Mouse (Mus musculus) large intestine, adult 2 months (tissue): ENCODE results near the gene Fbln7. TPM values are rescaled to one million over a fixed set of nuclear protein-coding genes. Genes with fewer than 3 reads are reported as not detected.

Experiments
- DNase-seq: peaks from one replicate; pipeline ENCODE4 v3.0.0-alpha.2; 2012; ENCODE audit warnings: low read depth, low spot score
- WGBS: fragments of 180-500 bp; shearing (Covaris S2); methylation state at CpG from one replicate; pipeline ENCODE4 v1.1.7; 2018; 5-methylcytosine and 5-hydroxymethylcytosine counted together
- polyA plus RNA-seq: library from polyadenylated mRNA; depleted of rRNA; stranded (reverse); fragments of >200 nt; gene quantifications from 2 replicates; pipeline ENCODE4 v1.2.3, GENCODE M21; 2012; rRNA removed

The Fbln7 gene
- polyA plus RNA-seq, result 3.0 and 3.6 TPM in 2 replicates

GRCm38 (mm10) chr2:128862636-128863035 lies at the start of gene Fbln7:
Gene Fbln7, plus strand, starts transcription at chr2:128862981.
- 91% methylated on average over 9 of the region's 9 CpGs for WGBS

GRCm38 (mm10) chr2:128816311-128816710 lies 46.5 kb upstream of the Fbln7 start:
- 90% methylated on average over 1 of the region's 1 CpGs for WGBS
- DNase-seq, result no peak

More at GRCm38 (mm10) chr2:128862636-128863035, at the start of gene Fbln7:
- DNase-seq, result no peak

GRCm38 (mm10) chr2:128816916-128817315 lies 45.9 kb upstream of the Fbln7 start:
- WGBS, result 20% methylated on average over 6 of the region's 6 CpGs
- DNase-seq, result no peak

- WGBS, result 0% methylated on average over 7 of the region's 7 CpGs
- DNase-seq, result peak; percentile 76
Measured at GRCm38 (mm10) chr2:128817387-128817785, 45.4 kb upstream of the Fbln7 start.

GRCm38 (mm10) chr2:128817786-128818681 lies 44.7 kb upstream of the Fbln7 start, which contains the start of gene Tmem87b:
Gene Tmem87b, plus strand, starts transcription at chr2:128818118.
- under 1% methylated on average over 59 of the region's 59 CpGs for WGBS
- peak; percentile 97 for DNase-seq

- WGBS, result 3% methylated on average over 14 of the region's 14 CpGs
- DNase-seq, result no peak
Measured at GRCm38 (mm10) chr2:128818956-128819643, 43.7 kb upstream of the Fbln7 start.

- no peak for DNase-seq
- WGBS, result 75% methylated on average over 2 of the region's 2 CpGs
Measured at GRCm38 (mm10) chr2:128820631-128821030, 42.1 kb upstream of the Fbln7 start.

GRCm38 (mm10) chr2:128823893-128824292 lies 38.9 kb upstream of the Fbln7 start:
- DNase-seq, result no peak
- 90% methylated on average over 5 of the region's 5 CpGs for WGBS

GRCm38 (mm10) chr2:128827787-128828186 lies 35.0 kb upstream of the Fbln7 start:
- no peak for DNase-seq
- 74% methylated on average over 1 of the region's 1 CpGs for WGBS

GRCm38 (mm10) chr2:128832611-128833010 lies 30.2 kb upstream of the Fbln7 start:
- WGBS, result 46% methylated on average over 3 of the region's 3 CpGs
- DNase-seq, result no peak

GRCm38 (mm10) chr2:128833035-128833434 lies 29.7 kb upstream of the Fbln7 start:
- DNase-seq, result no peak
- WGBS, result 65% methylated on average over 2 of the region's 2 CpGs

- 56% methylated on average over 2 of the region's 2 CpGs for WGBS
- no peak for DNase-seq
Measured at GRCm38 (mm10) chr2:128833435-128833834, 29.3 kb upstream of the Fbln7 start.

GRCm38 (mm10) chr2:128837531-128837930 lies 25.2 kb upstream of the Fbln7 start:
- no peak for DNase-seq
- 81% methylated on average over 8 of the region's 8 CpGs for WGBS

- WGBS, result 95% methylated on average over 3 of the region's 3 CpGs
- DNase-seq, result no peak
Measured at GRCm38 (mm10) chr2:128838611-128839010, 24.2 kb upstream of the Fbln7 start.

- 85% methylated on average over 2 of the region's 2 CpGs for WGBS
- no peak for DNase-seq
Measured at GRCm38 (mm10) chr2:128839501-128839900, 23.3 kb upstream of the Fbln7 start.

GRCm38 (mm10) chr2:128842437-128842836 lies 20.3 kb upstream of the Fbln7 start:
- no peak for DNase-seq
- 88% methylated on average over 8 of the region's 8 CpGs for WGBS

GRCm38 (mm10) chr2:128850036-128850435 lies 12.7 kb upstream of the Fbln7 start:
- no peak for DNase-seq
- WGBS, result 87% methylated on average over 2 of the region's 2 CpGs

- no peak for DNase-seq
- 88% methylated on average over 1 of the region's 1 CpGs for WGBS
Measured at GRCm38 (mm10) chr2:128856673-128857072, 6.1 kb upstream of the Fbln7 start.

- WGBS, result 87% methylated on average over 6 of the region's 6 CpGs
- no peak for DNase-seq
Measured at GRCm38 (mm10) chr2:128858962-128859361, 3.8 kb upstream of the Fbln7 start.

- WGBS, result 18% methylated on average over 3 of the region's 3 CpGs
- no peak for DNase-seq
Measured at GRCm38 (mm10) chr2:128859861-128860260, 2.9 kb upstream of the Fbln7 start.
